Mouse (Mus musculus): ENCODE measurements around the gene Hist1h2ac.

Gene Hist1h2ac

GRCm38 (mm10) chr13:23659636-23660366 lies 23.9 kb downstream of the Hist1h2ac start:
- DNase-seq (ENCODE audit: low spot score in 2 of 2): no peak

All from heart, adult 9 months (tissue).